Mouse (Mus musculus) lung, postnatal 0 days (tissue): ENCODE measurements at regions not wholly inside any gene's neighbourhood (a gene's known extent, or its start where the extent isn't known, plus 50 kb on each side); places are given as distances from the start of the nearest gene placed in this dataset.

ENCODE experiments used
- CTCF ChIP-seq: IDR thresholded peaks from 2 replicates; pipeline ENCODE4 v1.5.1; 2016; ENCODE audit warnings: antibody characterized with exemption, mild to moderate bottlenecking
- EP300 ChIP-seq: IDR thresholded peaks from 2 replicates; pipeline ENCODE4 v1.6.1; 2016; ENCODE audit warnings: antibody characterized with exemption, mild to moderate bottlenecking, control low read depth

DNA sequence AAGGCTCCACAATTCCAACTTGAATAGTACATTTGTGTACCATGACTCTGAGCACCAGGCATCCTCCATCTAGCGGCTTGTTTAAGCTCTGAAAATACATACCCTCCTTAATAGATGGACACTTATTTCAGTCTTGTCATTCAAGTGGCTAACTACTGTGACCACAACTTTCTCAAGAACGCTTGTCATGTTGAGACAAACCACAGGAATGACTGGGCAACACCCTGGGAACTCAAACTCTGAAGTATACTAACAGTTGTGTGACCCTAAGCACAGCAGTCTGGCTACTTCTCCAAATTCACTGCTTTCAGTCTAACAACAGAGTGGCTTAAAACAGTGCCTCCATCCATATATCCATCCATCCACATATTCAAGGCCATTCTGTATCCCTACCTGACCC lies 380.4 kb upstream of the Thbs1 start:
- TF ChIP-seq CTCF = peak; percentile 34; the same call in 1 of the 2 replicates
- peak; percentile 97 for TF ChIP-seq EP300
